Mouse (Mus musculus) liver (tissue): ENCODE data around the gene Pls3.
"Not testable (repeated sequence)": the region's sequence is repeated elsewhere in the genome, so short reads cannot be mapped to it uniquely, and the experiment has no call there.

ENCODE experiments used
- DNase-seq: peaks from one replicate; pipeline ENCODE4 v3.0.0-alpha.2; 2020; ENCODE audit warnings: mixed read lengths

Gene Pls3

DNA sequence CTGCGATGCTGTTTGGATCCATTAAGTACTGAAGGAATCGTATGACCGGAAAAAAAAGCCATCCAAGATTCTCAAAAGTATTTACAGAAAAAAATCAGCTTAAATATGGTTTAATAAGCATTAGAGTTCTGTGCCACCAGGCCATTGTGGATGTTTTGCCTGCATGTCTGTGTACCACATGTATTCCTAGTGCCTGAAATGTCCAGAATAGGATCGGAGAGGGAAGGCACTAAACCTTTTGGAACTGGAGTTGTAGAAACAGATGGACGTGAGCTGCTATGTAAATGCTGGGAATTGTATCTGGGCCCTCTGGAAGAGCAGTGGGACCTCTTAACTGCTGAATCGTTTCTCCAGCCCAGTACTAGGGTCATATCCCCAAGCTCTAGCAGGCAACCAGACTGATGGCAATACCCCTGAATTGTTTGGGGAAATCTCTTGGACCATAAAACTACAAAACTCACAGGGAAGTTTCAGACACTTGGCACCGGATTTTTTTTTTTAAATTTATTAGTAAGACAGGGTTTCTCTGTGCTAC, 110.1 kb downstream of the Pls3 start:
- no peak for DNase-seq

DNA sequence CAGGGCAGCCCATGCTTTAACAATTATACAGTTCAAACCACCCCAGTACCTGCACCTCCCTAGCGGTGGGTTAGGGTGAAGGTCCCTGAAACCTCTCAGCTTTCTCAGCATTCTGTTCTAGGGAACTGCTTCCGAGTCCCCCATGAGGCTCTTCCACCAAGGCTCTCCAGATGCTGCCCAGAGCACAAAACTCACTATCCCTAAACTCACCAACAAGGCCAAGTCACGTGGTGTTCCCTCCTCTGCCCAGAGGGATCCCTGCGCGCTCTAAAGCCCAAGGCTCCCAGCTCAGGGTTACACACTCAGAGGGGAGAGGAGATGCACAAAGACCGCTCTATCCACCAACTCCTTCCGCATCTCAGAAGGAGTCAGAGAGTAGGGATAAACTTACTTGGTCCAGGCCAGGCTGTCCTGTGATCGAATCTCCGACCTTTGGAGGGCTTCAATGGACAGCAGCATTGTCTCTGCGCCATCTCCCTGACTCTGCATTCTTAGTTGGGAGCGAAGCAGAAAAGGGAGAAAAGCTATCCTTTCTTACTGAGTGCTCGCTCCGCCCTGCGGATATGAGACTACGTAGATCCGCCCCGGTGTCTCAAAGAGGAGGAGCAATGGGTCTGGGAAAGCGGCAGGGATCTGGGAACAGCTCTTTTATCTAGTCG, 110.7 kb downstream of the Pls3 start:
- DNase-seq, result peak; percentile 67

GRCm38 (mm10) chrX:75759461-75759860, 115.5 kb downstream of the Pls3 start:
- not testable (repeated sequence) for DNase-seq

GRCm38 (mm10) chrX:75759036-75759435, 115.9 kb downstream of the Pls3 start:
- peak; percentile 67 for DNase-seq

- DNase-seq, result peak; percentile 24
These were observed 117.0 kb downstream of the Pls3 start for GRCm38 (mm10) chrX:75757966-75758365.

GRCm38 (mm10) chrX:75754531-75754930, 120.5 kb downstream of the Pls3 start:
- not testable (repeated sequence) for DNase-seq

GRCm38 (mm10) chrX:75750126-75750725, 124.8 kb downstream of the Pls3 start:
- not testable (repeated sequence) for DNase-seq

GRCm38 (mm10) chrX:75749312-75749711, 125.7 kb downstream of the Pls3 start:
- DNase-seq, result peak; percentile 58

DNA sequence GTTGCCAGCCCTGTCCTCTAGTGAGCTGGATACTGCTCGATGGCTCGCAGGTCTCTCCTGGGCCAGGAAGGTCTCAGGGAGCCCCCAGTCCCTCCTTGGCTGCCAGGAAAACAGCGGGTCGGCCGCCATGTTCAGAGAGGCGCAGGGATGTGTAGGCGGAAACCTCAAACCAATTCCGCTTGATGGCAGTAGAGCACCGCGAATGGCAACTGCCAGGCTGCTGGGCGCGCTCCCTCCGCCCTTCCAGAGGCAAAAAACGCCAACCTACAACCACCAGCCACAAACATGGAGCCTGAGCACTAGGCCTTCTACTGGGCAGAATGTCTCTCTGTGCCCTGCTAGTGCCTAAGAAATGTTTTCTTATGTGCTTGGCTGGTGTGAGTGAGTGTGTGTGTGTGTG, 130.5 kb downstream of the Pls3 start:
- peak; percentile 56 for DNase-seq

- DNase-seq, result not testable (repeated sequence)
These were observed 135.5 kb downstream of the Pls3 start for GRCm38 (mm10) chrX:75739464-75739863.
